Mouse (Mus musculus) forebrain, embryonic 15.5 days (tissue): Measurements from ENCODE around the gene Tbc1d16. TPM values are rescaled to one million over a fixed set of nuclear protein-coding genes. Genes with fewer than 3 reads are reported as not detected.

Experiments
- ATAC-seq: fragments of 200-750 bp; cut with Nextera tagmentation; replicated peaks from 2 replicates; pipeline ENCODE4 v1.8.0; 2017; ENCODE audit warnings: mild to moderate bottlenecking, moderate TSS enrichment, moderate library complexity
- H3K27ac ChIP-seq: fragments of 300-500 bp; sonication (generic); replicated peaks from 2 replicates; pipeline ENCODE4 v1.5.1; 2015; ENCODE audit warnings: mild to moderate bottlenecking, inconsistent platforms
- H3K27me3 ChIP-seq: fragments of 300-500 bp; sonication (generic); 2 replicates; pipeline ENCODE4 v1.6.1; 2015; ENCODE audit warnings: inconsistent platforms
- H3K36me3 ChIP-seq: fragments of 300-500 bp; sonication (generic); 2 replicates; pipeline ENCODE4 v1.6.1; 2015; ENCODE audit warnings: mild to moderate bottlenecking, inconsistent platforms
- H3K4me1 ChIP-seq: fragments of 300-500 bp; sonication (generic); 2 replicates; pipeline ENCODE4 v1.6.1; 2015; ENCODE audit warnings: inconsistent platforms
- H3K4me2 ChIP-seq: fragments of 300-500 bp; sonication (generic); replicated peaks from 2 replicates; pipeline ENCODE4 v1.6.1; 2015; ENCODE audit warnings: mild to moderate bottlenecking, inconsistent platforms
- H3K4me3 ChIP-seq: fragments of 300-500 bp; sonication (generic); 2 replicates; pipeline ENCODE4 v1.5.1; 2015; ENCODE audit warnings: mild to moderate bottlenecking, inconsistent platforms
- H3K9ac ChIP-seq: fragments of 300-500 bp; sonication (generic); replicated peaks from 2 replicates; pipeline ENCODE4 v1.6.1; 2015; ENCODE audit warnings: mild to moderate bottlenecking, inconsistent platforms
- H3K9me3 ChIP-seq: fragments of 300-500 bp; sonication (generic); 2 replicates; pipeline ENCODE4 v1.6.1; 2016; ENCODE audit warnings: inconsistent platforms
- WGBS: fragments of 180-500 bp; shearing (Covaris S2); methylation state at CpG from one replicate; pipeline ENCODE4 v1.1.7; 2015; ENCODE audit warnings: mixed read lengths; 5-methylcytosine and 5-hydroxymethylcytosine counted together
- polyA plus RNA-seq: library from polyadenylated mRNA; unstranded; fragments of >200 nt; fragmentation: Nextera tagmentation; extraction: Ambion mirVana; gene quantifications from 2 replicates; pipeline ENCODE4 v1.2.1, GENCODE M21; 2015

Gene Tbc1d16
- polyA plus RNA-seq, 1 experiment from 2014 or later = 54.6 TPM

GRCm38 (mm10) chr11:119198564-119199232 is 29.6 kb downstream of the Tbc1d16 start:
- Histone ChIP-seq H3K9ac (0 out of 2 replicates have a peak overlapping the region, but pooled peaks have one; percentile 2), H3K4me2 (peak overlapping the region; percentile 28), H3K4me3 (no peak overlapping the region), H3K9me3 (no peaks in the 10 kb centered on the region), H3K36me3 (no peaks in the 10 kb centered on the region), H3K4me1 (peaks cover 22% of the 10 kb centered on the region), H3K27me3 (no peaks in the 10 kb centered on the region), H3K27ac (peak overlapping the region; percentile 84)
- 46% methylated on average over 26 of the region's 26 CpGs for WGBS
- ATAC-seq = peak; percentile 47

GRCm38 (mm10) chr11:119197618-119198563 is 30.4 kb downstream of the Tbc1d16 start:
- Histone ChIP-seq H3K4me3 (no peak overlapping the region), H3K9me3 (no peaks in the 10 kb centered on the region), H3K4me1 (peaks cover 22% of the 10 kb centered on the region), H3K9ac (0 out of 2 replicates have a peak overlapping the region, but pooled peaks have one; percentile 2), H3K36me3 (no peaks in the 10 kb centered on the region), H3K27ac (peak overlapping the region; percentile 84), H3K4me2 (peak overlapping the region; percentile 23), H3K27me3 (no peaks in the 10 kb centered on the region)
- peak; percentile 71 for ATAC-seq
- 76% methylated on average over 18 of the region's 18 CpGs for WGBS

GRCm38 (mm10) chr11:119192605-119193004 is 35.7 kb downstream of the Tbc1d16 start:
- no peak overlapping the region for H3K9ac ChIP-seq
- H3K36me3 ChIP-seq = no peaks in the 10 kb centered on the region
- H3K27me3 ChIP-seq = no peaks in the 10 kb centered on the region
- no peak overlapping the region for H3K4me2 ChIP-seq
- peaks cover 22% of the 10 kb centered on the region for H3K4me1 ChIP-seq
- no peak for ATAC-seq
- no peak overlapping the region for H3K27ac ChIP-seq
- H3K4me3 ChIP-seq = no peak overlapping the region
- 83% methylated on average over 9 of the region's 9 CpGs for WGBS
- no peaks in the 10 kb centered on the region for H3K9me3 ChIP-seq

GRCm38 (mm10) chr11:119192176-119192575 is 36.1 kb downstream of the Tbc1d16 start:
- Histone ChIP-seq H3K9ac (no peak overlapping the region), H3K9me3 (no peaks in the 10 kb centered on the region), H3K4me3 (no peak overlapping the region), H3K27ac (no peak overlapping the region), H3K4me2 (no peak overlapping the region), H3K4me1 (peaks cover 27% of the 10 kb centered on the region), H3K27me3 (no peaks in the 10 kb centered on the region), H3K36me3 (no peaks in the 10 kb centered on the region)
- WGBS = 80% methylated on average over 5 of the region's 5 CpGs
- ATAC-seq = no peak

- Histone ChIP-seq H3K4me1 (peaks cover 31% of the 10 kb centered on the region), H3K9me3 (no peaks in the 10 kb centered on the region), H3K27ac (no peak overlapping the region), H3K4me3 (no peak overlapping the region), H3K27me3 (no peaks in the 10 kb centered on the region), H3K36me3 (no peaks in the 10 kb centered on the region), H3K9ac (no peak overlapping the region), H3K4me2 (no peak overlapping the region)
- 87% methylated on average over 9 of the region's 9 CpGs for WGBS
- no peak for ATAC-seq
Observed at GRCm38 (mm10) chr11:119191606-119192081, 36.7 kb downstream of the Tbc1d16 start.

GRCm38 (mm10) chr11:119190498-119190897 is 37.8 kb downstream of the Tbc1d16 start:
- no peaks in the 10 kb centered on the region for H3K9me3 ChIP-seq
- peak; percentile 70 for ATAC-seq
- H3K27me3 ChIP-seq = no peaks in the 10 kb centered on the region
- no peaks in the 10 kb centered on the region for H3K36me3 ChIP-seq
- peaks cover 31% of the 10 kb centered on the region for H3K4me1 ChIP-seq
- WGBS = 23% methylated on average over 11 of the region's 11 CpGs
- H3K4me3 ChIP-seq = no peak overlapping the region
- H3K4me2 ChIP-seq = no peak overlapping the region
- H3K9ac ChIP-seq = 0 out of 2 replicates have a peak overlapping the region, but pooled peaks have one; percentile 24
- peak overlapping the region; percentile 48; the same call in 1 of the 2 replicates for H3K27ac ChIP-seq

- Histone ChIP-seq H3K36me3 (no peaks in the 10 kb centered on the region), H3K4me3 (no peak overlapping the region), H3K4me1 (peaks cover 31% of the 10 kb centered on the region), H3K9me3 (no peaks in the 10 kb centered on the region), H3K4me2 (no peak overlapping the region), H3K27ac (no peak overlapping the region), H3K27me3 (no peaks in the 10 kb centered on the region), H3K9ac (no peak overlapping the region)
- ATAC-seq = no peak
- WGBS = 92% methylated on average over 3 of the region's 3 CpGs
Observed at GRCm38 (mm10) chr11:119189319-119189718, 39.0 kb downstream of the Tbc1d16 start.

GRCm38 (mm10) chr11:119188389-119188788 is 39.9 kb downstream of the Tbc1d16 start:
- no peak overlapping the region for H3K9ac ChIP-seq
- H3K36me3 ChIP-seq = no peaks in the 10 kb centered on the region
- H3K4me3 ChIP-seq = no peak overlapping the region
- WGBS = 61% methylated on average over 6 of the region's 6 CpGs
- no peak overlapping the region for H3K4me2 ChIP-seq
- peaks cover 39% of the 10 kb centered on the region for H3K4me1 ChIP-seq
- H3K27ac ChIP-seq = no peak overlapping the region
- H3K9me3 ChIP-seq = no peaks in the 10 kb centered on the region
- no peak for ATAC-seq
- H3K27me3 ChIP-seq = no peaks in the 10 kb centered on the region

- Histone ChIP-seq H3K4me2 (no peak overlapping the region), H3K9ac (no peak overlapping the region), H3K4me1 (peaks cover 45% of the 10 kb centered on the region), H3K27me3 (no peaks in the 10 kb centered on the region), H3K4me3 (no peak overlapping the region), H3K27ac (no peak overlapping the region), H3K9me3 (no peaks in the 10 kb centered on the region), H3K36me3 (no peaks in the 10 kb centered on the region)
- WGBS = 52% methylated on average over 10 of the region's 10 CpGs
- no peak for ATAC-seq
Observed at GRCm38 (mm10) chr11:119187800-119188197, 40.5 kb downstream of the Tbc1d16 start.

- peak; percentile 55; the same call in 1 of the 2 replicates for ATAC-seq
- no peak overlapping the region for H3K27ac ChIP-seq
- no peaks in the 10 kb centered on the region for H3K36me3 ChIP-seq
- no peak overlapping the region for H3K9ac ChIP-seq
- H3K4me3 ChIP-seq = no peak overlapping the region
- H3K27me3 ChIP-seq = no peaks in the 10 kb centered on the region
- H3K4me2 ChIP-seq = no peak overlapping the region
- WGBS = 44% methylated on average over 25 of the region's 25 CpGs
- H3K4me1 ChIP-seq = peaks cover 51% of the 10 kb centered on the region
- no peaks in the 10 kb centered on the region for H3K9me3 ChIP-seq
Observed at GRCm38 (mm10) chr11:119186989-119187799, 41.1 kb downstream of the Tbc1d16 start.

GRCm38 (mm10) chr11:119186381-119186780 is 41.9 kb downstream of the Tbc1d16 start:
- H3K9me3 ChIP-seq = no peaks in the 10 kb centered on the region
- no peak overlapping the region for H3K4me2 ChIP-seq
- H3K4me3 ChIP-seq = no peak overlapping the region
- H3K9ac ChIP-seq = no peak overlapping the region
- peaks cover 59% of the 10 kb centered on the region for H3K4me1 ChIP-seq
- H3K27ac ChIP-seq = no peak overlapping the region
- ATAC-seq = no peak
- H3K27me3 ChIP-seq = no peaks in the 10 kb centered on the region
- H3K36me3 ChIP-seq = no peaks in the 10 kb centered on the region
- 89% methylated on average over 3 of the region's 3 CpGs for WGBS
